Mouse (Mus musculus): ENCODE measurements at regions not wholly inside any gene's neighbourhood (a gene's known extent, or its start where the extent isn't known, plus 50 kb on each side); places are given as distances from the start of the nearest gene placed in this dataset.
A peak's percentile ranks its signal among the peaks of the same experiment; 100 is the strongest.

- Histone ChIP-seq H3K9ac (ENCODE audit: low read depth, low read length) (no peak overlapping the region), H3K27ac (peak overlapping the region; percentile 66; the same call in 1 of the 2 replicates), H3K27me3 (ENCODE audit: insufficient read depth, low read length) (no peaks in the 10 kb centered on the region), H3K36me3 (ENCODE audit: insufficient read depth, low read length) (no peaks in the 10 kb centered on the region), H3K4me2 (ENCODE audit: low read length) (no peak overlapping the region), H3K9me3 (replicated peaks; ENCODE audit: low read length) (no peaks in the 10 kb centered on the region), H3K4me1 (replicated peaks; ENCODE audit: insufficient read depth, low read length) (peaks cover 12% of the 10 kb centered on the region; the same call in 1 of the 2 replicates), H3K4me3 (replicated peaks; ENCODE audit: low read depth, low read length) (no peak overlapping the region)
- DNase-seq (ENCODE audit: low spot score) (peak; percentile 73), ATAC-seq (replicated peaks; ENCODE audit: low FRiP score, low read depth) (no peak)
- TF ChIP-seq CTCF (IDR thresholded peaks at IDR 0.05; ENCODE audit: low read depth) = no peak
- WGBS = 21% methylated on average over 9 of the region's 9 CpGs
Measured at GRCm38 (mm10) chr6:117406757-117407156, 238.4 kb downstream of the Cxcl12 start.

GRCm38 (mm10) chr6:117407206-117407858 lies 239.0 kb downstream of the Cxcl12 start:
- Histone ChIP-seq H3K4me1 (replicated peaks; ENCODE audit: insufficient read depth, low read length) (peaks cover 12% of the 10 kb centered on the region; the same call in 1 of the 2 replicates), H3K4me2 (ENCODE audit: low read length) (peak overlapping the region; percentile 27), H3K9me3 (replicated peaks; ENCODE audit: low read length) (no peaks in the 10 kb centered on the region), H3K36me3 (ENCODE audit: insufficient read depth, low read length) (no peaks in the 10 kb centered on the region), H3K27me3 (ENCODE audit: insufficient read depth, low read length) (no peaks in the 10 kb centered on the region), H3K4me3 (replicated peaks; ENCODE audit: low read depth, low read length) (no peak overlapping the region), H3K9ac (ENCODE audit: low read depth, low read length) (no peak overlapping the region), H3K27ac (peak overlapping the region; percentile 66; the same call in 1 of the 2 replicates)
- DNase-seq (ENCODE audit: low spot score) = peak; percentile 90
- WGBS = 17% methylated on average over 15 of the region's 15 CpGs
- TF ChIP-seq CTCF (IDR thresholded peaks at IDR 0.05; ENCODE audit: low read depth) = no peak
- ATAC-seq (replicated peaks; ENCODE audit: low FRiP score, low read depth) = 0 out of 2 replicates have a peak, but pooled peaks have one; percentile 45

DNA sequence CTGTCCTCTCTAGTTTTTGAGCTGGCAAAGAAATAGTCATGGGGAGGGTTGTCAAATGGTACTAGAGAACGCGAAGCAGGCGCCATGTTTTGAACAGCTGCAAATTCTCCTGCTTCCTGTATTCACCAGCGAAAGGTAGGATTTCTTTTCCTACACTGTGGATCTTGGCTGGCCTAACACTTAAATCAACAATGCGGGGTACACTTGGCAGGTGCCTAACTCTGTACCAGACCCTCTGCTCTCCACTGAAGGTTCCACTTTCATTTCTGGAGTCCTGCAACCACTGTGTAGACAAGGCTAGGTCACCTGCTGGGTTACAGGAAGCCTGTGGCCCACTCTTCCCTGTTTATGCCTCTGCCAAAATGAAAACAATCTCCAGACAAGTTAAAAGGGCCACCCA lies 239.6 kb downstream of the Cxcl12 start:
- H3K9me3 ChIP-seq (replicated peaks; ENCODE audit: low read length) = no peaks in the 10 kb centered on the region
- H3K4me2 ChIP-seq (ENCODE audit: low read length) = peak overlapping the region; percentile 27
- DNase-seq (ENCODE audit: low spot score) (no peak), ATAC-seq (replicated peaks; ENCODE audit: low FRiP score, low read depth) (no peak)
- no peak for TF ChIP-seq CTCF (IDR thresholded peaks at IDR 0.05; ENCODE audit: low read depth)
- no peaks in the 10 kb centered on the region for H3K27me3 ChIP-seq (ENCODE audit: insufficient read depth, low read length)
- WGBS = 27% methylated on average over 5 of the region's 5 CpGs
- H3K9ac ChIP-seq (ENCODE audit: low read depth, low read length) = no peak overlapping the region
- H3K4me3 ChIP-seq (replicated peaks; ENCODE audit: low read depth, low read length) = no peak overlapping the region
- H3K4me1 ChIP-seq (replicated peaks; ENCODE audit: insufficient read depth, low read length) = peaks cover 12% of the 10 kb centered on the region; the same call in 1 of the 2 replicates
- H3K36me3 ChIP-seq (ENCODE audit: insufficient read depth, low read length) = no peaks in the 10 kb centered on the region
- H3K27ac ChIP-seq = peak overlapping the region; percentile 44

DNA sequence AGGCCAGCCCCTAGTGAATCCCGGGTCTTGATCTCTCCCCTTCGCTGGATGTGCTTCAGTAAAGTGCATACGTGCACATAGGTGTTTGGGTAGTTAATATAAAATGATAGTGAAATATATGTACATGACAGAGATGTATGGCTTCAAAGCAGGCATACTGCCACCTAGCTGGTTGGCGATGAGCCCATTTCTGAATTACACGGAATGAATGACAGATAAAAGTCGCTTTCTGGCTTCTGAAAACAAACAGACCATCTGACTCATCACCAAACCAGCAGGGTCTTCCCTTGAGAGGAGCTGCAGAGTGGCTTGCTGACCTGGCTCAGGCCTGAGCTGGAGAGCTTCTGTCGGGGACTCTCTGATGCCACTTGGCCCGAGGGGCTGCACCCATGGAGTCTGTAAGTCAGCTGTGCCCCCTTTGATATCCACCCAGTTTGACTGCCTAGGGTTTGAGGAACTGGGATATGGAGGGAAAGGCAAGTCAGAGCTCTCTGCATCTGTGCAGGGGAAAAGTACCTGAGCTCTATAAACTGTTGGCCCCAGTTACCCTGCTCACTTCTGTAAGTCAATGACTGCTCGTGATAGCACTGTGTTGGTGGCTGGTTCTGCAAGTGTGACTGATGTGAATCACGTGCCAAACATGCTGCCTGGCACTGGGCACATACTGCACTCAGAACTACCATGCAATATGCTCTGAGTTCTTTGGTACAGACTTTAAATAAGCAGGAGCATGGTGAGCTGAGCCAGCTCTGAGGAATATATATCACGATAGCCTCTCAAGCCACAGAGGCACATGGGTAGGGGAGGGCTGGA lies 240.8 kb downstream of the Cxcl12 start:
- H3K9me3 ChIP-seq (replicated peaks; ENCODE audit: low read length) = no peaks in the 10 kb centered on the region
- no peaks in the 10 kb centered on the region for H3K27me3 ChIP-seq (ENCODE audit: insufficient read depth, low read length)
- H3K4me2 ChIP-seq (ENCODE audit: low read length) = no peak overlapping the region
- H3K36me3 ChIP-seq (ENCODE audit: insufficient read depth, low read length) = no peaks in the 10 kb centered on the region
- H3K4me3 ChIP-seq (replicated peaks; ENCODE audit: low read depth, low read length) = no peak overlapping the region
- no peak overlapping the region for H3K9ac ChIP-seq (ENCODE audit: low read depth, low read length)
- TF ChIP-seq CTCF (IDR thresholded peaks at IDR 0.05; ENCODE audit: low read depth) = peak; percentile 13; the same call in 1 of the 2 replicates
- no peak for ATAC-seq (replicated peaks; ENCODE audit: low FRiP score, low read depth)
- DNase-seq (ENCODE audit: low spot score) = no peak
- WGBS = 77% methylated on average over 11 of the region's 11 CpGs
- H3K27ac ChIP-seq = no peak overlapping the region
- peaks cover 12% of the 10 kb centered on the region; the same call in 1 of the 2 replicates for H3K4me1 ChIP-seq (replicated peaks; ENCODE audit: insufficient read depth, low read length)

- ATAC-seq (replicated peaks; ENCODE audit: low FRiP score, low read depth) = no peak
- no peak overlapping the region for H3K27ac ChIP-seq
Measured at GRCm38 (mm10) chr6:117414926-117415325, 246.6 kb downstream of the Cxcl12 start.

DNA sequence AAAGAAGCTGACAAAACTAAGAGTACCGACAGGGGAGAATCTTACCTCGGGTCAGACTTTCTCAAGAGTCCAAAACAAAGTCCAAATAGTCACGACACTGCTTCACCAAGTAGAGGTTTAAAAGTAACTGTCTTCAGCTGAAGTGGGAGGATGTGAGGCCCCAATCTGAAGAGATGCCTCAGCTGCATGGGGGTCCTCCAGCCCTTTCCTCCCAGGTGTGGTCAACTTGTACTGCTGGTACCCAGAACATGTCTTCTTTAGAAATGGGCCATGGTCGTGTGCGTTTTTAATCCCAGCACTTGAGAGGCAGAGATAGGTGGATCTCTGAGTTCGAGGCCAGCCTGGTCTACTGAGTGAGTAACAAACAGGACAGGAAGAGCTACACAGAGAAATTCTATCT lies 247.6 kb downstream of the Cxcl12 start:
- Histone ChIP-seq H3K9me3 (replicated peaks; ENCODE audit: low read length) (no peaks in the 10 kb centered on the region), H3K27me3 (ENCODE audit: insufficient read depth, low read length) (no peaks in the 10 kb centered on the region)

More at GRCm38 (mm10) chr6:117414926-117415325, 246.6 kb downstream of the Cxcl12 start:
- Histone ChIP-seq H3K9ac (ENCODE audit: low read depth, low read length) (no peak overlapping the region), H3K9me3 (replicated peaks; ENCODE audit: low read length) (no peaks in the 10 kb centered on the region), H3K4me1 (replicated peaks; ENCODE audit: insufficient read depth, low read length) (no peaks in the 10 kb centered on the region), H3K4me2 (ENCODE audit: low read length) (no peak overlapping the region), H3K4me3 (replicated peaks; ENCODE audit: low read depth, low read length) (no peak overlapping the region), H3K36me3 (ENCODE audit: insufficient read depth, low read length) (no peaks in the 10 kb centered on the region), H3K27me3 (ENCODE audit: insufficient read depth, low read length) (no peaks in the 10 kb centered on the region)
- TF ChIP-seq CTCF (IDR thresholded peaks at IDR 0.05; ENCODE audit: low read depth) = no peak
- DNase-seq (ENCODE audit: low spot score) = peak; percentile 37
- 74% methylated on average over 5 of the region's 5 CpGs for WGBS

More for the DNA sequence above, 247.6 kb downstream of the Cxcl12 start:
- ATAC-seq (replicated peaks; ENCODE audit: low FRiP score, low read depth) = no peak
- Histone ChIP-seq H3K9ac (ENCODE audit: low read depth, low read length) (no peak overlapping the region), H3K4me1 (replicated peaks; ENCODE audit: insufficient read depth, low read length) (no peaks in the 10 kb centered on the region), H3K36me3 (ENCODE audit: insufficient read depth, low read length) (no peaks in the 10 kb centered on the region), H3K4me3 (replicated peaks; ENCODE audit: low read depth, low read length) (no peak overlapping the region), H3K27ac (no peak overlapping the region), H3K4me2 (ENCODE audit: low read length) (no peak overlapping the region)
- no peak for TF ChIP-seq CTCF (IDR thresholded peaks at IDR 0.05; ENCODE audit: low read depth)
- 90% methylated on average over 6 of the region's 6 CpGs for WGBS
- no peak for DNase-seq (ENCODE audit: low spot score)
